Mouse (Mus musculus): ENCODE measurements around the gene Foxo3. TPM values are rescaled to one million over a fixed set of nuclear protein-coding genes. Genes with fewer than 3 reads are reported as not detected.

Foxo3 gene
- total RNA-seq (2012; rRNA removed) (13.0 and 18.2 TPM in 2 replicates), total RNA-seq (2014; rRNA removed) (8.8 and 9.2 TPM in 2 replicates), polyA plus RNA-seq (2012; ENCODE audit: insufficient read length, low read depth) (10.7 and 12.6 TPM in 2 replicates)

DNA sequence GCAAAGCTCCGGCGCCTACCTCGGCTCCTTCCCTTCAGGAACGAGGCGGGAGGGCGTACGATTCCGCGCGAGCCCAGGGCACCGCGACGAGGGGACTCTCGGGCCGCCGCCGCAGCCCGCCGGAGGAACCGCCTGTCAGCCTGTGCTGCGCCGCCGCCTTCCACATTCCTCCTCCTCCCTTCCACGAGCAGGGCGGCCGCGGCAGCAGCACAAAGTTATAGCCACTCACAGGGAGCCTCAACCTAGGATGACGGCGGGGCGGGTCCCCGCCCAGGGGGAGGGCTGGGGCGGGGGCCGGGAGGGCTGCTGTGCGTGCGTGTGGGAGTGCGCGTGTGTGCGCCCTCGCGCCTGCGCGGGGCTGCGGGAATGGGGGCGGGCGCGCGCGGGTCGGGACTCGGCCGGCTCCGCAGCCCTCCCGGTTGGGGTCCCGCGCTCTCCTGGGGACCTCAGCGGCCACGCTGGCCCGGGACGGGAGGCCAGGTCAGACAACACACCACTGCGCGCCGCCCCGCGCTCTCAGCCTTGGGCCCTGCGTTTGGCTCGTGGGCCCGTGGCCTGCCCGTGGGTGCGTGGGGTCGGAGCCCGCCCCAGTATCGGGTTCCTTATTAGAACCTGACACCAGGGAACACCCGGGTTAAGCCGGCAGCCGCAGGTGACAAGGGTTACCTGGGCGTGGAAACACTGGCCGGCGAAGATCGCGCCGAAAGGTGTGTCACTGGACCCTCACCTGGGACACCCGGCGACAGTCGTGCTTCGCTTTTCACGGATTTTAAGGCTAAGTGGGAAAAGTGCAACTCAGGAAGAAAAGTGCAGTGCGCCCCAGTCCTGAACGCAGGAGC, at the start of gene Foxo3:
Foxo3 (minus strand) TSS at position 249 of the 839 bp plus-strand sequence.
- H3K9ac ChIP-seq (ENCODE audit: insufficient read depth, low read depth) = peak within 1 kb of the TSS; percentile 81
- H3K4me2 ChIP-seq (ENCODE audit: insufficient read depth, low read depth, poor library complexity, severe bottlenecking) = peak within 1 kb of the TSS; percentile 73
- peaks cover 23% of the 10 kb centered on the region for H3K79me2 ChIP-seq (replicated peaks; ENCODE audit: control insufficient read depth, extremely low read depth, insufficient read depth, poor library complexity, severe bottlenecking)
- no peaks in the 10 kb centered on the region for H3K27me3 ChIP-seq (replicated peaks)
- peak within 1 kb of the TSS; percentile 69 for H3K27ac ChIP-seq (ENCODE audit: insufficient read depth, low read depth)
- peak; percentile 79 for TF ChIP-seq MXI1 (IDR thresholded peaks at IDR 0.05; ENCODE audit: low read depth, low read length)
- peak; percentile 77 for TF ChIP-seq BHLHE40 (IDR thresholded peaks at IDR 0.05; ENCODE audit: low read depth, low read length)
- no peak for TF ChIP-seq TBP (conservative IDR thresholded peaks at IDR 0.05; ENCODE audit: low read depth, low read length)
- TF ChIP-seq NELFE (IDR thresholded peaks at IDR 0.05; ENCODE audit: low read depth, low read length) = peak; percentile 65; the same call in 1 of the 2 replicates
- 0 out of 2 replicates have a peak, but pooled peaks have one; percentile 16 for TF ChIP-seq ETS1 (conservative IDR thresholded peaks at IDR 0.05; ENCODE audit: low read depth, low read length)
- no peak for TF ChIP-seq ZNF384 (IDR thresholded peaks at IDR 0.05; ENCODE audit: low read depth, low read length)
- TF ChIP-seq HCFC1 (IDR thresholded peaks at IDR 0.05; ENCODE audit: low read depth, low read length) = peak; percentile 68
- peak; percentile 66; the same call in 1 of the 2 replicates for TF ChIP-seq TCF12 (IDR thresholded peaks at IDR 0.05; ENCODE audit: low read depth, low read length)
- TF ChIP-seq UBTF (IDR thresholded peaks at IDR 0.05; ENCODE audit: low read depth, low read length) = peak; percentile 71; the same call in 1 of the 2 replicates
- no peak for TF ChIP-seq MAFK (IDR thresholded peaks at IDR 0.05; ENCODE audit: insufficient replicate concordance, low read length)
- peak; percentile 55; the same call in 1 of the 2 replicates for TF ChIP-seq ELF1 (IDR thresholded peaks at IDR 0.05; ENCODE audit: low read depth, low read length)
- peak; percentile 44; the same call in 1 of the 2 replicates for TF ChIP-seq CHD2 (IDR thresholded peaks at IDR 0.05; ENCODE audit: low read length)
- peak; percentile 87 for TF ChIP-seq POLR2A (IDR thresholded peaks at IDR 0.05; ENCODE audit: low read depth, low read length)
- peak; percentile 95 for TF ChIP-seq MAZ (IDR thresholded peaks at IDR 0.05; ENCODE audit: low read depth, low read length)
- TF ChIP-seq ZMIZ1 (IDR thresholded peaks at IDR 0.05; ENCODE audit: low read depth, low read length) = peak; percentile 76
- TF ChIP-seq NRF1 (IDR thresholded peaks at IDR 0.05; ENCODE audit: low read depth, low read length) = peak; percentile 88
- no peak for TF ChIP-seq CHD1 (IDR thresholded peaks at IDR 0.05; ENCODE audit: low read depth, low read length)
- in situ Hi-C loops (cut with MboI; ENCODE audit: low pct_ligation_motif_present, low pct_unique_long_range_greater_than_20kb, low sequenced_read_pairs) (no loop called here), dilution Hi-C loops (cut with MboI; ENCODE audit: extremely low pct_ligation_motif_present, extremely low pct_unique_long_range_greater_than_20kb, low sequenced_read_pairs) (no loop called here)
- H3K4me1 ChIP-seq (ENCODE audit: control insufficient read depth in 1 of 2, insufficient read depth in 2 of 2) = peaks cover 8 to 34% of the 10 kb centered on the region in 2 experiments
- H3K36me3 ChIP-seq (replicated peaks in 1 of 2; ENCODE audit: control insufficient read depth in 1 of 2, insufficient read depth in 1 of 2, low read length in 1 of 2) = peaks cover 10 to 19% of the 10 kb centered on the region in 2 experiments
- peak within 1 kb of the TSS; percentile 82 to 90 (median 88) for H3K4me3 ChIP-seq (replicated peaks in 1 of 3; ENCODE audit: low read depth in 2 of 3, low read length in 2 of 3, poor library complexity in 1 of 3)
- H3K9me3 ChIP-seq (replicated peaks; ENCODE audit: low read length) = peaks cover 13% of the 10 kb centered on the region
- DNase-seq (ENCODE audit: extremely low read depth) = peak; percentile 77

DNA sequence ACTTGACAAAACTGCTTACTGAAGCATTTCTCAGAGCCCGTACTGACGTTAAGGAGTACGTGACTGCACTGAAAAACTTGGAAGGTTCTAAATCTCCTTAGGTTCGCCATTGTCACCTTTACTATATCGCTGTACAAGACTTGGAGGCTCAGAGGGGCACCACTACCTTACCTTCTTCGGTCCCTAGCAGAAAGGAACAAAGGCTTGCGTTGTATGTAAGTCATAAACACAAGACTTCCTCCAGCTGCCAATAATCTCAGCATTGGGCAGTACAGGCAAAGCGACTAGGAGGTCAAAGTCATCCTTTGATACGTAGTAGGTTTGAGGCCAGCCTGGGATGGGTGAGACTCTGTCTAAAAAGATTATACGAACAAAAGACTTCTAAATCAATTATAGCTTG, 48.8 kb upstream of the Foxo3 start:
- H3K27me3 ChIP-seq (replicated peaks) = no peaks in the 10 kb centered on the region
- peaks cover 2 to 18% of the 10 kb centered on the region in 2 experiments for H3K36me3 ChIP-seq (replicated peaks in 1 of 2; ENCODE audit: control insufficient read depth in 1 of 2, insufficient read depth in 1 of 2, low read length in 1 of 2)
- dilution Hi-C loops (cut with MboI; ENCODE audit: extremely low pct_ligation_motif_present, extremely low pct_unique_long_range_greater_than_20kb, low sequenced_read_pairs) (no loop called here), in situ Hi-C loops (cut with MboI; ENCODE audit: low pct_ligation_motif_present, low pct_unique_long_range_greater_than_20kb, low sequenced_read_pairs) (no loop called here)
- H3K27ac ChIP-seq (ENCODE audit: insufficient read depth, low read depth) = no peak overlapping the region
- H3K4me1 ChIP-seq (ENCODE audit: control insufficient read depth in 1 of 2, insufficient read depth in 2 of 2) = no peaks in the 10 kb centered on the region
- H3K4me3 ChIP-seq (replicated peaks in 1 of 3; ENCODE audit: low read depth in 2 of 3, low read length in 2 of 3, poor library complexity in 1 of 3) = no peak overlapping the region
- DNase-seq (ENCODE audit: extremely low read depth) = no peak
- no peak overlapping the region for H3K9ac ChIP-seq (ENCODE audit: insufficient read depth, low read depth)
- H3K79me2 ChIP-seq (replicated peaks; ENCODE audit: control insufficient read depth, extremely low read depth, insufficient read depth, poor library complexity, severe bottlenecking) = no peaks in the 10 kb centered on the region
- no peak overlapping the region for H3K4me2 ChIP-seq (ENCODE audit: insufficient read depth, low read depth, poor library complexity, severe bottlenecking)
- H3K9me3 ChIP-seq (replicated peaks; ENCODE audit: low read length) = no peaks in the 10 kb centered on the region
- no peak for TF ChIP-seq KAT2A (IDR thresholded peaks at IDR 0.05; ENCODE audit: insufficient replicate concordance, low read length)
